Mouse (Mus musculus): ENCODE measurements at regions not wholly inside any gene's neighbourhood (a gene's known extent, or its start where the extent isn't known, plus 50 kb on each side); places are given as distances from the start of the nearest gene placed in this dataset.
"Not testable (repeated sequence)": the region's sequence is repeated elsewhere in the genome, so short reads cannot be mapped to it uniquely, and the experiment has no call there.

GRCm38 (mm10) chr12:113907751-113908150 is 364.0 kb downstream of the Adam6a start:
- Histone ChIP-seq H3K36me3 (no peaks in the 10 kb centered on the region), H3K4me3 (no peak overlapping the region), H3K27me3 (replicated peaks) (no peaks in the 10 kb centered on the region), H3K4me2 (no peak overlapping the region), H3K9ac (no peak overlapping the region), H3K4me1 (no peaks in the 10 kb centered on the region), H3K9me3 (peaks cover 17% of the 10 kb centered on the region; the same call in 1 of the 2 replicates), H3K27ac (replicated peaks) (no peak overlapping the region)
- 70% methylated on average over 1 of the region's 1 CpGs for WGBS
- no peak for ATAC-seq (ENCODE audit: extremely low read depth, insufficient number of reproducible peaks, low FRiP score, low TSS enrichment)

DNA sequence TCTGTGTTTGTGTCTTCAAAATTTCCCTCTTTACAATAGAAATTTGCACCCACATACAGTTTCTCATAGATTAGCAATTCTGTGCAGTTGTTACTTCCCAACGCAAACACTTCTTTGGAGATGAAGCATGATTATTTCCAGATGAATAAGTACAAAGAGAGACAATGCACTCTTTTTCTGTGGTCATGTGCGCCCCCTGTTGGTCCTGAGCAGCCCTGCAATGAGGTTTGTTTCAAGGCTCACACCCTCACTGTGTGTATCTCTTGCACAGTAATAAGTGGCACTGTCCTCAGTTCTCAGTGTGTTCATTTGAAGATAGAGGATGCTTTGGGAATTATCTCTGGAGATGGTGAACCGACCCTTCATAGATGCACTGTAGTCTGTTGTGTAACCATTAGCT is 368.1 kb downstream of the Adam6a start:
- Histone ChIP-seq H3K4me3 (no peak overlapping the region), H3K27me3 (replicated peaks) (no peaks in the 10 kb centered on the region), H3K9ac (no peak overlapping the region), H3K27ac (replicated peaks) (no peak overlapping the region), H3K9me3 (0 out of 2 replicates have a peak, but pooled peaks cover 2% of the 10 kb centered on the region), H3K4me1 (no peaks in the 10 kb centered on the region), H3K36me3 (no peaks in the 10 kb centered on the region), H3K4me2 (no peak overlapping the region)
- ATAC-seq (ENCODE audit: extremely low read depth, insufficient number of reproducible peaks, low FRiP score, low TSS enrichment), result no peak
- WGBS, result 30% methylated on average over 3 of the region's 3 CpGs

GRCm38 (mm10) chr12:113940721-113941120 is 397.0 kb downstream of the Adam6a start:
- no peak for ATAC-seq (ENCODE audit: extremely low read depth, insufficient number of reproducible peaks, low FRiP score, low TSS enrichment)
- Histone ChIP-seq H3K9me3 (peaks cover 3% of the 10 kb centered on the region; the same call in 1 of the 2 replicates), H3K4me1 (no peaks in the 10 kb centered on the region)

DNA sequence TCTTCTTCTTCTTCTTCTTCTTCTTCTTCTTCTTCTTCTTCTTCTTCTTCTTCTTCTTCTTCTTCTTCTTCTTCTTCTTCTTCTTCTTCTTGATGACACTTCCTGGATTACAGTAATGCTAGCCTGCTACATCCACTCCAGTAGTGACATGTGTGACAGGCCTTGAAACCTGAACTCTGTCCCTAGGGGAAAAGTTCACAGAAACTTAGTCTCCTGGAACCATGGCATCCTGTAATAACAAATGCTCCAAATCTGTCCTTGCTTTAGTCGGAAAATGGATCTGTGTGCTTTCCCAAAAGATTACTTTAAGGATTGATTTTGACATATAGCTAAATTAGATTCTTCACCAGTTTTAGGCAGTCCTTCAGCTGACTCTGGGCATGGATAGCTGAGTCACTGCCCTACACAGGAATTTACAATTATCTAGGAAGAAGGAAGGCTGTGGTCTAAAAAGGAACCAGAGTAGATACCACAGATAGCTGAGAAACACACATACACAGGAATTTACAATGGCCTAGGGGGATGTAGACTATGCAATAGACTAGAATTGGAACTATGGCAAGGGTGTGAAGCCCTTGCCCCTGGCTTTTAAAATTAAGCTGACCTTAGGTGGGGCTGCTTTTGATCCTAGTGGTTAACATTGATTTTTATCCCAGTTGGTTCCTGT is 400.1 kb downstream of the Adam6a start:
- not testable (repeated sequence) for H3K27ac ChIP-seq (replicated peaks); ATAC-seq (ENCODE audit: extremely low read depth, insufficient number of reproducible peaks, low FRiP score, low TSS enrichment); H3K4me1 ChIP-seq; H3K4me3 ChIP-seq; H3K4me2 ChIP-seq; H3K9me3 ChIP-seq; H3K36me3 ChIP-seq; H3K27me3 ChIP-seq (replicated peaks); H3K9ac ChIP-seq
- 78% methylated on average over 1 of the region's 1 CpGs for whole genome bisulfite sequencing

More at GRCm38 (mm10) chr12:113940721-113941120, 397.0 kb downstream of the Adam6a start:
- no peak overlapping the region for H3K9ac ChIP-seq
- no peak overlapping the region for H3K4me3 ChIP-seq
- H3K36me3 ChIP-seq, result no peaks in the 10 kb centered on the region
- no peaks in the 10 kb centered on the region for H3K27me3 ChIP-seq (replicated peaks)
- no peak overlapping the region for H3K27ac ChIP-seq (replicated peaks)
- no peak overlapping the region for H3K4me2 ChIP-seq

GRCm38 (mm10) chr12:113945786-113946185 is 402.1 kb downstream of the Adam6a start:
- not testable (repeated sequence) for H3K36me3 ChIP-seq; H3K4me2 ChIP-seq; H3K9ac ChIP-seq; H3K27ac ChIP-seq (replicated peaks); H3K9me3 ChIP-seq; H3K4me3 ChIP-seq; ATAC-seq (ENCODE audit: extremely low read depth, insufficient number of reproducible peaks, low FRiP score, low TSS enrichment); H3K4me1 ChIP-seq; H3K27me3 ChIP-seq (replicated peaks)
- WGBS, result 69% methylated on average over 1 of the region's 1 CpGs

GRCm38 (mm10) chr12:113948017-113948416 is 404.3 kb downstream of the Adam6a start:
- not testable (repeated sequence) for ATAC-seq (ENCODE audit: extremely low read depth, insufficient number of reproducible peaks, low FRiP score, low TSS enrichment); H3K36me3 ChIP-seq; H3K4me1 ChIP-seq; H3K27ac ChIP-seq (replicated peaks); H3K9ac ChIP-seq; H3K4me3 ChIP-seq; H3K9me3 ChIP-seq; H3K4me2 ChIP-seq; H3K27me3 ChIP-seq (replicated peaks)
- 22% methylated on average over 4 of the region's 4 CpGs for WGBS

- H3K4me3 ChIP-seq, result no peak overlapping the region
- H3K4me1 ChIP-seq, result no peaks in the 10 kb centered on the region
- no peak overlapping the region for H3K9ac ChIP-seq
- WGBS, result 66% methylated on average over 6 of the region's 6 CpGs
- no peaks in the 10 kb centered on the region for H3K27me3 ChIP-seq (replicated peaks)
- no peak for ATAC-seq (ENCODE audit: extremely low read depth, insufficient number of reproducible peaks, low FRiP score, low TSS enrichment)
- no peaks in the 10 kb centered on the region for H3K36me3 ChIP-seq
- H3K4me2 ChIP-seq, result no peak overlapping the region
- no peak overlapping the region for H3K27ac ChIP-seq (replicated peaks)
- peaks cover 3% of the 10 kb centered on the region; the same call in 1 of the 2 replicates for H3K9me3 ChIP-seq
Measured at GRCm38 (mm10) chr12:113974271-113974670, 430.6 kb downstream of the Adam6a start.

- H3K36me3 ChIP-seq; H3K27ac ChIP-seq (replicated peaks); H3K9ac ChIP-seq; H3K27me3 ChIP-seq (replicated peaks); ATAC-seq (ENCODE audit: extremely low read depth, insufficient number of reproducible peaks, low FRiP score, low TSS enrichment); H3K4me1 ChIP-seq; H3K9me3 ChIP-seq; H3K4me2 ChIP-seq; H3K4me3 ChIP-seq: not testable (repeated sequence)
- 29% methylated on average over 10 of the region's 10 CpGs for WGBS
Measured at GRCm38 (mm10) chr12:113981613-113982012, 437.9 kb downstream of the Adam6a start.

DNA sequence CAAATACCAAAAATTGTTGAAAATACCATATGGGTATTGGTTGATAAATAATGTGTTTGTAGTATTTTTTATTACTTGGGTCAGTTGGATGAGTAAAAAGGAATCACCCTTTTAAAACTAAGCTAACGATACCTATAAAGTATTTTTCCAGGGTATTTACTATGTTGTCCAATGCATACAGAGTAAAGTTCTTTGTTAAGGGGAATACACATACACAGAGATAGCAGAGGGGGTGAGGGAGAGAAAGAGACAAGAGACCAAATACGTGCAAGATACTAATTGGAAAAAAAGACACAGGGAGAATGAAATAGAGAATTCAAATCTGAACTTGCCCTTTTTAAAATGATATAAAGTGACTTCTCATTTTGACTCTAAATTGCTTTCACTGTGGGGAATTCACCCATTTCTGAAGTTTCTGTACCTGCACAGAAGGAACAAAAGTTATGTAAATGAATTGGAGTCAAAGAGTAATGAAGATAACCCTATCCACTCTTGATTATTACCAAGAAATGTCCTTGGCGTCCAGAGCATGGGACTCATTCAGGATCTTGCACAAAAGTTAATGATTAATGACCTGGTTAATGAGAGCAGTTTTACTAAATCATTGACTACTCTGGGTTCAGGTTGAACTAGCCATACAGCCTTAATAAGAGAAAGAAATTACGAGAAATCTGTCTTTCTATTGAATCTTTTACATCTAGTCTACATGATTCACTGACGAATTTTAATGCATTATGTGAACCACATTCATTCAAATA is 443.7 kb downstream of the Adam6a start:
- H3K4me2 ChIP-seq, result no peak overlapping the region
- WGBS, result 66% methylated on average over 5 of the region's 5 CpGs
- no peaks in the 10 kb centered on the region for H3K36me3 ChIP-seq
- no peak overlapping the region for H3K9ac ChIP-seq
- H3K9me3 ChIP-seq, result peaks cover 1% of the 10 kb centered on the region; the same call in 1 of the 2 replicates
- ATAC-seq (ENCODE audit: extremely low read depth, insufficient number of reproducible peaks, low FRiP score, low TSS enrichment), result no peak
- no peaks in the 10 kb centered on the region for H3K27me3 ChIP-seq (replicated peaks)
- no peaks in the 10 kb centered on the region for H3K4me1 ChIP-seq
- H3K27ac ChIP-seq (replicated peaks), result no peak overlapping the region
- H3K4me3 ChIP-seq, result no peak overlapping the region

- Histone ChIP-seq H3K27ac (replicated peaks) (no peak overlapping the region), H3K9me3 (peaks cover 4% of the 10 kb centered on the region; the same call in 1 of the 2 replicates), H3K4me3 (no peak overlapping the region), H3K9ac (no peak overlapping the region), H3K36me3 (no peaks in the 10 kb centered on the region), H3K27me3 (replicated peaks) (no peaks in the 10 kb centered on the region), H3K4me1 (no peaks in the 10 kb centered on the region), H3K4me2 (no peak overlapping the region)
- 64% methylated on average over 2 of the region's 2 CpGs for WGBS
- no peak for ATAC-seq (ENCODE audit: extremely low read depth, insufficient number of reproducible peaks, low FRiP score, low TSS enrichment)
Measured at GRCm38 (mm10) chr12:113992425-113992824, 448.7 kb downstream of the Adam6a start.

DNA sequence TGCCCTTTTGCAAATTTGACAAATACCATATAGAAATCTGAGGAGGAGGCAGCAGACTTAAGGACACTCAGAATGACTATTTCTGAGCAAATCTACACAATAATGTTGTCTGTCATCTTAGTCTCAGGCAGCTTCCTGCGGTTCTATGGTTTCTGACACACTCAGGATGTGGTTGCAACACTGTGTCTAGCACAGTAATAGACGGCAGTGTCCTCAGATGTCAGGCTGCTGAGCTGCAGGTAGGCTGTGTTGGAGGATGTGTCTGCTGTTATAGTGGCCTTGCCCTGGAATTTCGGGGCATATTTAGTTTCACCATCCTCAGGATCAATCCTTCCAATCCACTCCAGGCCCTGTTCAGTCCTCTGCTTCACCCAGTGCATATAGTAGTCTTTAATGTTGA is 450.6 kb downstream of the Adam6a start:
- H3K4me2 ChIP-seq; H3K27ac ChIP-seq (replicated peaks); ATAC-seq (ENCODE audit: extremely low read depth, insufficient number of reproducible peaks, low FRiP score, low TSS enrichment); H3K9me3 ChIP-seq; H3K27me3 ChIP-seq (replicated peaks); H3K36me3 ChIP-seq; H3K9ac ChIP-seq; H3K4me1 ChIP-seq; H3K4me3 ChIP-seq: not testable (repeated sequence)
- WGBS, result 49% methylated on average over 3 of the region's 3 CpGs

DNA sequence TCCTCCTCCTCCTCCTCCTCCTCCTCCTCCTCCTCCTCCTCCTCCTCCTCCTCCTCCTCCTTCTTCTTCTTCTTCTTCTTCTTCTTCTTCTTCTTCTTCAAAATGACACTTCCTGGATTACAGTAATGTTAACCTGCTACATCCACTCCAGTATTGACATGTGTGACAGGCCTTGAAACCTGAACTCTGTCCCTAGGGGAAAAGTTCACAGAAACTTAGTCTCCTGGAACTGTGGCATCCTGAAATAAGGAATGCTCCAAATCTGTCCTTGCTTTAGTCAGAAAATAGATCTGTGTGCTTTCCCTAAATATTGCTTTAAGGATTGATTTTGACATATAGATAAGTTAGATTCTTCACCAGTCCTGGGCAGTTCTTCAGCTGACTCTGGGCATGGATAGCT is 464.8 kb downstream of the Adam6a start:
- H3K9ac ChIP-seq; ATAC-seq (ENCODE audit: extremely low read depth, insufficient number of reproducible peaks, low FRiP score, low TSS enrichment); H3K9me3 ChIP-seq; H3K27ac ChIP-seq (replicated peaks); H3K36me3 ChIP-seq; H3K4me3 ChIP-seq; H3K4me2 ChIP-seq; H3K4me1 ChIP-seq; H3K27me3 ChIP-seq (replicated peaks): not testable (repeated sequence)
